Mouse (Mus musculus) left cerebral cortex, adult 9 months (tissue): ENCODE measurements at regions not wholly inside any gene's neighbourhood (a gene's known extent, or its start where the extent isn't known, plus 50 kb on each side); places are given as distances from the start of the nearest gene placed in this dataset.

Source experiments
- DNase-seq, 2 experiments: peaks; one replicate each; pipeline ENCODE4 v3.0.0; 2022; ENCODE audit warnings: low spot score in 2 of 2

DNA sequence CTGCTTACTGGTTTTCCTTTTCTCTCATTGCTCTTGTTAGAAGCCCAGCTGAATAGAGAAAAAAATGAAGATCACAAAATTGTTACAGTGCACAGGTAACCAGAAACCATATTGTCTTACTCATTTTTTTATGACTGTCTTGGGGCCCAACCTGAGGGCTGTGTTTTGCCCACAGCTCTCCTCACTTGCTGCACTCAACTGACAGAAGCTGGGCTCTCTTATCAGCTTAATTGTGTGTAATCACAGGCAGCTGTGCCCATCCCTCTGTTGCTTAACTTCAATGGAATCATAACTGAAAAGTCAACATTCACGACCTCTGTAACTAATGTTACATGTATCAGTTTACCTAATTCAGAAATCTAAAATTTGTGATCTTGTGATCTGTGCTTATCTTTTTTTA is 95.1 kb upstream of the Ankrd50 start:
- no peak for DNase-seq

DNA sequence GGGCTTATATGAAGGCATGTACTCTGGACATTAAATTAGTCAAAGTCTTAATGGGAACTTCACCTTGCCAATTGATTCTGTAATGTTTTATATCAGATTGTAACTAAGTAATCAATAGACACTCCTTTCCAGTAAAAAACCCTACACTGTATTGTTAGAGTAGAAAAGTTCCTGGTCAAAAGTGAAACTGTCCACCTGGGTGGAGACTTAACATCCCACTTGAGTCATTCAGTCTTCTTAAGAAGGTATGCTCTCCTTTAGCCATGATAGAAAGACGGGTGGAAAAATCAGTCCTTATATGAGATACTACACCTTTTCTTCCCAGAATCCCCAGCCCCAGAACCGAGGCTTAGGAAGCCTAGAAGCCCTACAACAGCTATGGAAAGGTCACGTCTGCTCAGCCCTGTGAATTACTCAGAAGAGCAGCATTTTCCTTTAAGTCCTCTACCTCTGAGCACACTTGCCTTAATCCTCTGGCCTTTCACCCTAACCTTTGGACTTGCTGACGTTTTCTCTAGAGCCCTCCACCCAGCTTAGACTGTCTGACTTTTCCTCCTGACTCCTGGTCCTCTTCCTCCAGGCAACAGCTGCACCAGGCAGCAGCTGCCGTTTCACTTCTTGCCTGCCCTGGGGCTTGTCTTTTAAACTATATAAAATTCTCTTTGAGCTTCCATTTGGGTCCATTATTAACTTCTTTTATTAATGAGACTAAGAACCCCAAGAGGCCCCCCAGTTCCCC is 93.4 kb upstream of the Ankrd50 start:
- DNase-seq = no peak

DNA sequence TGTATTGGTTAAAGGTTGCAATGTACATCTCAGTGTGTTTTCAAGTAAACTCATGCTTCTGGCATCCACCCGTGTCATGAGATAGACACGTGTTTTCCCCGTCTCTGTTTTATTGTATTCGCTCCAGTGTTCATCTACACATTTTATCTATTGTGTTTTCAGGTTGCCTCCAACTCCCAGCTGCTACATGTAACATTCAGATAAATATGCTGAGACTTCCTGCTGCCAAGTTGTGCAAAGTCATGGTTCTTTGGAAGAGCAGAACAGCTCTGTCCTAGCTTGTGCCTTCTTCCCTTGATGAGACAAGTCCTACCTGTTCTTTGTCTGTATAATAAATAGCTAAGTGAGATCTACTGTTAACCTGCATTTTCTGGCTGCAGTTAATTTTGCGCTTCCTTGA is 89.0 kb upstream of the Ankrd50 start:
- no peak for DNase-seq

DNA sequence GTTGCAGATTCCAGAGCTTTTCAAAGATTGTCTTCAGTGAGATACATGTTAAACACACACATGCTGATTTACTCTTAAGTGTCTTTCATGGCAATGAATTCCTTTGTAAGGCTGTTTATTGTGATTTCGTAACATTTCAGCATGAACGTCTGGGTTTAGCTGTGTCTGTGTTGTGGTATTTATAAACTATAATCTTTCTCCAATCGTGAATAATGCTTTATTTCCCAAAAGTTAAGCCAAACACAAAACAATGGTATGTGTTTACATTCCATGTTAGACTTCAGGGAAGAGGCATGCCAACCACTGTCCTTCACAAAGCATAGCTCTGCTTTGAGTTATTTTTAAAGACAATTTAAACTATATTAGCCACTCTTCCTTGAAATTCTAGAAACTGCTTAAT is 87.5 kb upstream of the Ankrd50 start:
- DNase-seq = no peak

DNA sequence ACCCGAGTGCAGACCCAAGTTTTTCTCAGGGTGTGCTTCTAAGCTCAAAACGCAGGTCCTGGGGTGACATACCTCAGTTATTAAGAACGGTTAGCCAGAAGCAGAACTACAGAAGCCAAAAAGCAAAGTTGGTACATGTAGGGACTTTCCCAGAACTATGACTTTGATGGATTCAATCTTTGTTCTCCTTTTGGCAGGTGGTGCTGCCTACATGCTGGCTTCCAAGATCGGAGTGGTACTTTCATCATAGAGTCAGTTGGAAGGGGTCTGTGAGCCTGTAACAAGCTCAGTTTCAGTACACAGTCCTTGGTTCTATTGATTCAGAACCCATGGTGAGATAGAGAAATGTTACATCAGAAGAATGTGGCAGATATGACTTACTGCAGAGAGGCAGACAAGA is 86.6 kb upstream of the Ankrd50 start:
- no peak for DNase-seq

DNA sequence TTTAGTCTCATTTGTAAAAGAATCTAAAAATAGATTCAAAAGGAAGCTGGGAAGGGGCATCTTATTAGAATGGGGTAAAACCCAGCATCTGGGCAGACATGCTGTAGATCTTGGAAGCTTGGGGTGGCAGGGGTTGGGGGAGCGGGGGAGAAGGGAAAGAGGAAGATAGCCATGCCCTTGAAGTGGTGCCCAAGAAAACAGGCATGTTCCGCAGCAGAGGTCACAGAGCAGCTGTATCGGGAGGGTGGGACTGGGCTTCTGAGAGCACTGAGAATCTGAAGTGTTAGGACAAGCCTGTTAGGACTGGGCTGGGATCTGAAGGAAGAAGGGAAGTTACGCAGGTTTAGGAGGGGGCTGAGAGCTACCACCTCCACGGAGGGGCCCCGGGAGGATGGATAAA is 84.4 kb upstream of the Ankrd50 start:
- DNase-seq = no peak

DNA sequence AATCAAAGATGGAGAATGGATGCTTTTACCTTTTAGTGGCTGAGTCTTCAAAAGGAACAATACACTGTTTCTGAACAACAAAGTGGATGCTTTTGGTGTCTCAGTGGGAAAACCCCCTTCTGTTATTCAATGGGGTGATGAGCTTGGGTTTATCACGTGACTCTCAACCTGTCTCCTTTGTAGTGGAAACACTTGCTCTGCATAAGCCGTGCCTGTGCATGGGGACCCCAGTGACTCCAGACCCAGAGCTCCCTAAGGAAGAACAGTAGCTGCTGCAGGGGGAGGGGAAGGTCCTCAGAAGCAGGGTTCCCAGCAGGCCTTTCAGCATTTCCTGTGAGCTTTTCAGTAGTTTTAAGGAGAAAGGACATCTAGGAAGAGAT is 83.9 kb upstream of the Ankrd50 start:
- DNase-seq = no peak

DNA sequence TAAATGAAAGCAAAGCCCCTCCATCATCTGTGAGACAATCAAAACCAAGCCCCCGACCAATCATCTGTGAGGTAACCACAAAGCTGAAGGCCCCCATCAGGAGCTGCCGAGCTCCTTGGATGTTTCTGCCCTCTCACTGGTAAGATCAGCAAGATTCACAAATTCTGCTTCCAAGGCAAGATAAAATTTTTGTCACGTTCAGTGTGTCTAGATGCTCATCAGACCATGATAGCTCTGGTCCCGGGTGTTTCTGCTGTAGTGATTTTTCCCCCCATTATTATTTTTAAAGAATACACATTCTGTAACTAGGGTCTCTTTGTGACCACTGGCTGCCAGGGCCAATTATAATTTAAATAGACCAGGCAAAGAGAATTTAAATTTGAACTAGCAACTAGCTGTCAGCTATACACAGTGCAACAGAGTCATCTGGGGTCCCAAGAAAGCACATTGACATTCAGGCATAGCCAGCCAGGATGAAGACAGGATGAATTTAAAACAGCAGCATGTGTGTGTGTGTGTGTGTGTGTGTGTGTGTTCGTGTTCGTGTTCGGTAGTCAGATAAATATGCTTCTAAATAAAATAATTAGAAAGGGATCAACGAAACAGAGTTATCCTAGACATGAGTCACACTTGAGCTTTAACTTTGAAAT is 83.4 kb upstream of the Ankrd50 start:
- DNase-seq = no peak

DNA sequence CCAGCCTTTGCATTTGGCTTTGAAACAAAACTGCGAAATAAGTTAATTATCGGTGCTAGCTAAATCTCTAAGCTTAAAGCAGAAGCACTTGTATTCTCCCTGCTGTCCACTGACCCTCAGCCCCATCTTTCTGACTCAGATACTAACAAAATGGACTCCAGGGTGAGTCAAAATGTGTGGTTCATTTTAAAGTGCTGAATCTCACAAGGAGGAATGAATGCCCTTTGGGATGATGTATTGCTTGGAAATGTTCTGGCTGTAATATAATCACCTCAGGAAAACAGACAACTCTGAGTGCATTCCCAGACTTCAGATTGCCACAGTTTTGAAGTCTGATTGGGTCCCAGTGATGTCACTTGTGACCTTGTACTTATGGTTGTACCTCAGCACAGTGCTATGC is 81.9 kb upstream of the Ankrd50 start:
- no peak for DNase-seq

DNA sequence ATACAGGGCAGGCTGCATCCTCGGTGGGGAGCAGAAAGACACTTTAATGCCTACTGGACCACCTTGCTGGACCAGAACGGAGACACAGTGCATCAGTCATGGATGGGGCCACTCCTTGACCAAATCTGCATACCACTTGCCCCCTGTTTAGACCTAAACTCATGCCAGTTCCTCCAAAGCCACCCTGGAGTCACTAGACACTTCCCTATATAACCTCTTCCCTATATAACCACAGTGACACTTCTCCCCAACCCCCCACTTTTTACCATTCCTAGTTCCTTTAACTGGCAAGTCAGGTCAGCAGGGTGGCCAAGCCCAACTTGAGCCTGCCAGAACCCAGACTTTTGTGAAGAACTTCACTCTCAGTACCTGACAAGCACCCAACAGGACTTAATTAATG is 80.2 kb upstream of the Ankrd50 start:
- DNase-seq = no peak

DNA sequence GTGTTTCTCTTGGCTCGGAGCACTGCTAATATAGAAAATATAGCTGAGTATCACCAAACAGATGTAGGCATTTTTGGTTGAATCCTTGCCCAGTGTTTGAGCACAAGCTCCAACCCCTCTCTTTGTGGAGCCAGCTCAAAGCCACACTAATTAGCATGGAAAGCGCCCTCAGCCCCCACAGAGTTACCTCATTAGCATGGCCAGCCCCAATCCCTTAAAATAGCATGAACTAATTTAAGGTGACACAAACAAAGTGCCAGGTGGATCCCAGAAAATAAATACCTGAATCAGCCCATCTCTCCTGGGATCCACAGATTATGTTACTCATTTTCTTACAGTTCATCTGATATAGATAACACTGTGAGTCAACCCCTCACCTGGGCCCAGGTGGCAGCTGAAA is 79.7 kb upstream of the Ankrd50 start:
- no peak for DNase-seq

DNA sequence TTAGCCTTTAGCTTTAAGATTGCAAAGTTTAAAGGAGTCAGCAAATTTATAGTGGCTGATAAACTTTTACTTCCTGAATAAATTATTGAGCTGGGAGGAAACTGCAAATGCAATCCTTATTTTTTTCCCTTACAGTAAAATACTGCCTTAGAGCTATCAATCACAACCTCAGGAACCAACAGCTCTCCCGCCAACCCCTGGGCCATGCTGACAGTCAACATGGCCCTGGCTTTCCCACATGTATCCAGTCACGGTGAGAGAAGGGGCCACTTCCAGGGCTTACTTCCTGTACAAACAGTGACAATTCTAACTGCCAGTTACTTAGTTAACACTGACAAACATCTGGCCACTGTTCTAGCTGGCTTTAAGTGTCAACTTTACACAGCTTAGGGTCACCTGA is 76.5 kb upstream of the Ankrd50 start:
- no peak for DNase-seq

DNA sequence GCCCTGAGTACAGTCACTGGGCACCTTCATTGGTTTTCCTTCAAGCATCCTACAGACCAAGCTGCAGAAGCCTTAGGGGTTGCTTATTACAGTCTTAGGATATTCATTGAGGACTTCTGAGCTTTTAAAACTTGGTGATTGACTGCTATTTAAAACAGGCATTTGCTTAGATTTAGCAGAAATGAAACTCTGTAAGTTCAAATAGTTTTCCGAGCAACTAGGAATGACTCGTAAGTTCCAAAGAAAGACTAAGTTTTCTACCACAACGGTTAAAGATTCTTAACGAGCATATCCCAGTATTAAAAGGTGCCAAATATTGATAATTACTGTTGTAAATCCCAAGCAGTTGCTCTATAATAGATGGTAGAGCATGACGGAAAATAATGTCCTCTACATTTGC is 71.3 kb upstream of the Ankrd50 start:
- DNase-seq = no peak

DNA sequence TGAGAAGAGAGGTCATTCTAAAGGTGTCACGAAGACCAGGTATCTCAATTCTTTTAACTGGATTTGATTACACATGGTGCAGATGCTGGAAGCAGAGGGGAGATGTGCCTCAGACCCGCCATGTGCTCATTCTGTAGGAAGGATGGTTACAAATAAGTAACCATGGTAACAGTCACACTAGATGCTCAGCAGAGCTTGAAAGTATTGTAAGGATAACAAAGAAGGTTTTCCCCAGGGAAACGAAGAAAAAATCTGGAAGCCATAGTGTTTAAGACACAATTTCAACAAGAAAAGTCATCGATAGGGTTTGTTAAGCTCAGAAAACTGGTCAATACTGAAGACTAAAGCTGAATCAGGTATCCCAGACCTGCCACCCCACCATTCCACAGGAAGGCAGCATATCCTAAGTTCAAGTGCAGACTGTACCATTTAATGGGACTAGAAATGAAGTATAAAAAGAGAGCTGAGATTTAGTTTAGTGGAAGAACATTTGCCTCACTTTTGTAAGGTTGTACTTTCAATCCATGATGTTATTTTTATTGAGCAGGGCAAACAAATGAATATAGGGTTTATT is 68.9 kb upstream of the Ankrd50 start:
- no peak for DNase-seq

DNA sequence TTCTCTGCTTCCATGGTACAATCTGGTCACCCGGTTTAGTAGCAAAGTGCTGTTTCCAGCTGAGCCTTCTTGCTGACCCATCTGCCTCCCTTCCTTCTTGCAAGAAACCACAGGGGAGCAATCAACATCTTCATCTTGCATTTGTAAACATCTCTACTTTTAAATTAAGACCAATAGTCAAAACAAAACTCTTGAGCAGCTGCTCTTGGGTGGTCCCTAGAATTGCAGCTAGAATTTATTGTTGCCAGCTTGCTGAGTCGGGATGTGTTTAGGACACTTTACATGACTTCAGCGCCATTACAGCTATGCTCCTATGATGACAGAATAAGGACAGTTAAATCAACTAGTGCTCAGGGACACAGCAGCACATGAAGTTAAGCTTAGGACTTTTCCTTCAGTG is 62.4 kb upstream of the Ankrd50 start:
- no peak for DNase-seq

DNA sequence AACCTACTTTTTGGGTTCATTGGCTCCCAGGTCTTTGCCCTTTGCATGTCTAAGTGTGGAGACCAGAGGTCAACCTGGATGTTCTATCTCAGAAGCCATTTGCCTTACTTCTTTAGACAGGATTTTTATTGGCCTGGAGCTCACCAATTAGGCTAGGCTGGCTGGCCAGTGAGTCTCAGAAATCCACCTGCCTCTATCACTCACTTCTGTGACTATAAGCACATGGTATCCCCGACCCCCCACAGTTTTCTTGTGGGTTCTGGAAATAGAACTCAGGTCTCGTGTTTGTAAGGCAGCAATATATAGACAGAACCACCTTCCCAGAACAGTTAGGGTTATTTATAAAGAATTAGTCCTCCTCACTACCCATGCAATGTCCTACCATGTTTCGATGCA is 60.9 kb upstream of the Ankrd50 start:
- DNase-seq = no peak

DNA sequence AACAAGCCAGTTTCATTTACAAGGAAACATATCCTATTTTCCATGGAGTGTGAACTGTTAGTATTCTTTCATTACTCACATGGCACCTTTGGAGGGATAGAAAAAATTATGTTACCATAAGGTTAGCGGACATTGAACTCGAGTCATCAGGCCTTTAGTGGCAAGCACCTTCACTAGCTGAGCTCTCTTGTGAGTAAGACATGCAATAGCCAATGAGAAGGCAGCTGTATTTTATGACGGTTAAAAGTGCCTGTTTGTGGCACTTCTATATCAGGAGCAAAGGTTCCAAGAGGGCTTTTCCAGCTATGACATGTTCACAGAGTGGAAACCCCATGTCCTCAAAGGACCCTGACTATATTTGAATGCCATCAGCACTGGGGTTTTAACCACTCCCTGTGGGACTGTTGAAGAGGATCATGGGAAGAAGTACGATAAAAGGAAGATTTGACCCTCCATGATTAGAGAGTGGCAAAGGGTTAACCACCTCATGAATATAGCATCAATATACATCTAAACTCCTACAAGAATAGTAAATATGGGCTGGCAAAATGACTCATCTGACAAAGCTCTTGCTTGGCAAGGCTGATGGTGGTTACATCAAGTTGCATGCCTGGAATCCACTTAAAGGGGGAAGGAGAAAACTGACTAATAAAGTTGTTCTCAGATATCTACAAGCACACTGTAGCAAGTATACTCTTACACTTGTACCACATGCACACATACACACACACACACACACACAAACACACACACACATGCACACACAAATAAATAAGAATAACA is 60.3 kb upstream of the Ankrd50 start:
- DNase-seq = no peak

DNA sequence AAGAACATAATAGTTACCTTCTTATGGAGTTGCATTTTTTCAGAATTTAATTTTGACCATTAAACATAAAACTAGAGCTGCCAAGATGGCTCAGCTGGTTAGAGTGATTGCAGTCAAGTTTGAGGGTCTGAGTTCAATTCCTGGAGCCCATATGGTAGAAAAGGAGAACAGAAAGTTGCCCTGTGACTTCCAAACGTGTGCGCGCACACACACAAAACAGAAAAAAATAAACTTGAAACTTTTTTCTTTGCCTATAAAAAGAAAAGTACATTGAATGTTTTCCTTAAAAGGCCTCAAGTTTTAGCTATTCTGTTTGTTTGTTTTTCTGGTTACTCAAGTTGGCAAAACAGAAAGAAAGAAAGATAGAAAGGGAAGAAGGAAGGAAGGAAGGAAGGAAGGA is 59.2 kb upstream of the Ankrd50 start:
- DNase-seq = no peak

DNA sequence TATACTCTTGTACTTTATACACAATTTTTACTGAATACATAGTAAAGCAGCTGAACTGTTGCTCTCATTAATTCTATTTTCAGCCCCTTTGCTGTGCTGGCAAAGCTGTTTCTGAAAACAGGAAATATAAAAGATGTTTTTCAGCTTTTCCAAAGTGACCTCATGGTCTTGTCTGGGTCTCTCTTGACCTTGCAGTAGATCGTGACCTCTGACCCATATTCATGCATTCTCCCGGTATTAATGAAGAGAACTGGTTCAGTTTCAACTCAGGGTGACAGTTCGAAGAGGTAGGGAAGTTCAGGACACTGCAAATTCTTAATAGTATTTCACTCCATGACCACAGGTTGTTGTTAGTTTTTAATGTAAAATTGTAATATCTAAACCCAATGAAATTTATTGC is 56.7 kb upstream of the Ankrd50 start:
- no peak for DNase-seq

DNA sequence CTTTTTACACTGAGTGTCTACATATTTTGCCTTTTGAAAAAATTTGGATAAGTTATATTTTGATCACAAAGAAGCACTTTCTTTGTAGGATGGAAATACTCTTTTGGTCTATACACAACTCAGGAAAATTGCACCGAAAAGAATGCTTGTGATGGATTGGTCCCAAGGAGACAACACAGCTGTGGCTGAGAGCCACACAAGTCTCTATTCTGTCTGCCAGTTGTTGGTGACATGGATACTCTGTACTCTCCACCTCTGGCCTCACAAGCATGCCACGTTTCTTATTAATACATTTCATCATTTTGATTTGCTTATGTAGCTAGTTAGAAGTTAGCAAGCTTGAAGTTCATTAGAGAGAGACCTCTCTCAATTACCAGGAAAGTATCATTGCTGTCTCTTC is 53.7 kb upstream of the Ankrd50 start:
- no peak for DNase-seq

DNA sequence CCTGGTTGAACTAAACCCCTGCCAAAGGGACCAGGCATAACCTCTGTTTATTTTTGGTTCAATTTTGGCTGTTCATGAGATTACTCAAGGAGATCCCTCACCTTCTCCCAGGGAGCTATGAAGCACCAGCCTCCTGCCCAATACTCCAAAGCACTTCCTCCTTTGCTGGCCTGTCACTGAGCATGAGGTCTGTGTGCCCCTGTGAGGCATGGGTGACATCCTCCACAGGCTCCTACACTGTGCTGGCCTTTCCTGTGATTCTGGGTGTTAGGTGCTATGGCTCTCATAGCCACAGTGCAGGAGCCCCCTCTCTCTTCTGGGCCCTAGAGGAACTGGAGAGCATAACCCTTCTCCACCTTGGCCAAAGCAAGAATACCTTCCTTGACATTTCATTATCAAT is 53.1 kb upstream of the Ankrd50 start:
- DNase-seq = no peak
